Comparison of ENCODE assay signal across 8 mouse cellular contexts in the genomic region with DNA sequence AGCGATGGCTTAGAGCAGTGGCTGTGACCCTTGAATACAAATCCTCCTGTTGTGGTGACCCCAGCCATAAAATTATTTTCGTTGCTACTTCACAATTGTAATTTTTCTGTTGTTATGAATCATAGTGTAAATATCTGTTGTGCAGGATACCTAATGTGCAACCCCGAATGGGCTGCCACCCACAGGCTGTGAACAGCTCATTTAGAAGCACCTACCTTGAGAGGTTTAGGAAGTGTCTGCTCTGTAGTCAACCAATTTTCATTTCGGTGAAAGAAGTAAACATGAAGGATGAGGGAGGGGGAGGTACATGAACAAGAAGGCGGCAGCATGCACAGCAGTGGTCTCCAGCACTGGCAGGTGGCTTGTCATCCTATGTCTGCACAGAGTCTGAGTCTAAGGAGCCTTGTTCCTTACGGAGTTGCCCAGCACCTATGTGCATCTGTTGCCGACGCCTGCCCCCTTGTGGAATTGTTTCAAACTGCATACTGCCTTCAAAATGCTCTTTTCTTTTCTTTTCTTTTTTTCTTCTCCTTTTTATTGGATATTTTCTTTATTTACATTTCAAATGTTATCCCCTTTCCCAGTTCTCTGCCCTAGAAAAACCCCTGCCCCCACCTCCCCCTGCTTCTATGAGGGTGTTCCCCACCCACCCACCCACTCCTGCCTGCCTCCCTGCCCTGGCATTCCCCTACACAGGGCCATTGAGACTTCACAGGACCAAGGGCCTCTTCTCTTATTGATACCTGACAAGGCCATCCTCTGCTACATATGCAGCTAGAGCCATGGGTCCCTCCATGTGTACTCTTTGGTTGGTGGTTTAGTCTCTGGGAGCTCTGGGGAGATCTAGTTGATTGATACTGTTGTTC. TPM values are rescaled to one million over a fixed set of nuclear protein-coding genes. Genes with fewer than 3 reads are reported as not detected.
A peak's percentile ranks its signal among the peaks of the same experiment; 100 is the strongest.
DNase-seq lines count a peak whose midpoint lies in the region; ATAC-seq lines count a peak whose summit lies in the region.

No protein-coding gene starts in this region.

- DNase-seq in left cerebral cortex, adult 18-20 months (ENCODE audit: low spot score in 2 of 2), result peak; percentile 72 to 75
- DNase-seq in left cerebral cortex, adult 11 months (ENCODE audit: low spot score), result no peak
- peak; percentile 77 for DNase-seq in adrenal gland, postnatal 10 days
- DNase-seq in embryonic facial prominence, embryonic 11.5 days (ENCODE audit: low spot score), result peak; percentile 73
- DNase-seq in hindbrain, embryonic 14.5 days (ENCODE audit: low spot score), result peak; percentile 77
- DNase-seq in limb, embryonic 11.5 days (ENCODE audit: low spot score), result peak; percentile 79
- peak; percentile 55 for DNase-seq in neural tube, embryonic 10.5 days (ENCODE audit: extremely low spot score, low spot score)
- peak; percentile 51 for DNase-seq in thymus, postnatal 14 days

- ATAC-seq in embryonic facial prominence, embryonic 11.5 days (replicated peaks; ENCODE audit: insufficient number of reproducible peaks, low FRiP score, low TSS enrichment, low read depth), result 0 out of 2 replicates have a peak, but pooled peaks have one; percentile 73
- peak; percentile 93 for ATAC-seq in hindbrain, embryonic 14.5 days (ENCODE audit: low FRiP score)
- peak; percentile 77; the same call in 1 of the 2 replicates for ATAC-seq in limb, embryonic 11.5 days (ENCODE audit: insufficient number of reproducible peaks, low FRiP score, low TSS enrichment, low read depth)

- H3K9ac ChIP-seq in embryonic facial prominence, embryonic 11.5 days (replicated peaks; ENCODE audit: low read length), result no peak overlapping the region
- no peak overlapping the region for H3K9ac ChIP-seq in hindbrain, embryonic 14.5 days
- no peak overlapping the region for H3K9ac ChIP-seq in limb, embryonic 11.5 days (ENCODE audit: low read length)

- H3K4me1 ChIP-seq in embryonic facial prominence, embryonic 11.5 days (ENCODE audit: control insufficient read depth, insufficient read depth, low read length), result no peaks in the 10 kb centered on the region
- H3K4me1 ChIP-seq in hindbrain, embryonic 14.5 days (replicated peaks; ENCODE audit: control insufficient read depth, insufficient read depth, low read length), result no peaks in the 10 kb centered on the region
- no peaks in the 10 kb centered on the region for H3K4me1 ChIP-seq in limb, embryonic 11.5 days (ENCODE audit: control insufficient read depth, insufficient read depth, low read length)

- WGBS in embryonic facial prominence, embryonic 11.5 days, result 43% methylated on average over 8 of the region's 8 CpGs
- WGBS in hindbrain, embryonic 14.5 days, result 37% methylated on average over 8 of the region's 8 CpGs
- WGBS in limb, embryonic 11.5 days, result 45% methylated on average over 8 of the region's 8 CpGs

- no peak overlapping the region for H3K4me2 ChIP-seq in embryonic facial prominence, embryonic 11.5 days (ENCODE audit: low read depth, low read length)
- H3K4me2 ChIP-seq in hindbrain, embryonic 14.5 days (replicated peaks), result no peak overlapping the region
- H3K4me2 ChIP-seq in limb, embryonic 11.5 days (ENCODE audit: low read depth, severe bottlenecking), result no peak overlapping the region

- H3K4me3 ChIP-seq in embryonic facial prominence, embryonic 11.5 days (ENCODE audit: low read depth, low read length), result no peak overlapping the region
- H3K4me3 ChIP-seq in hindbrain, embryonic 14.5 days (replicated peaks; ENCODE audit: low read length), result no peak overlapping the region
- H3K4me3 ChIP-seq in limb, embryonic 11.5 days (ENCODE audit: low read depth, low read length), result no peak overlapping the region

- no peak overlapping the region for H3K27ac ChIP-seq in embryonic facial prominence, embryonic 11.5 days (replicated peaks; ENCODE audit: low read depth, low read length)
- no peak overlapping the region for H3K27ac ChIP-seq in hindbrain, embryonic 14.5 days
- no peak overlapping the region for H3K27ac ChIP-seq in limb, embryonic 11.5 days (replicated peaks; ENCODE audit: low read depth, low read length)

- H3K36me3 ChIP-seq in embryonic facial prominence, embryonic 11.5 days (replicated peaks; ENCODE audit: control insufficient read depth, insufficient read depth, low read depth, low read length), result no peaks in the 10 kb centered on the region
- no peaks in the 10 kb centered on the region for H3K36me3 ChIP-seq in hindbrain, embryonic 14.5 days (replicated peaks; ENCODE audit: control insufficient read depth, insufficient read depth)
- no peaks in the 10 kb centered on the region for H3K36me3 ChIP-seq in limb, embryonic 11.5 days (ENCODE audit: control insufficient read depth, insufficient read depth, low read length)

- no peaks in the 10 kb centered on the region for H3K9me3 ChIP-seq in embryonic facial prominence, embryonic 11.5 days (replicated peaks; ENCODE audit: control insufficient read depth, low read length)
- no peaks in the 10 kb centered on the region for H3K9me3 ChIP-seq in hindbrain, embryonic 14.5 days (ENCODE audit: control insufficient read depth, low read length)
- H3K9me3 ChIP-seq in limb, embryonic 11.5 days (ENCODE audit: control insufficient read depth, low read length), result no peaks in the 10 kb centered on the region

- H3K27me3 ChIP-seq in embryonic facial prominence, embryonic 11.5 days (ENCODE audit: control insufficient read depth, insufficient read depth, low read length), result no peaks in the 10 kb centered on the region
- H3K27me3 ChIP-seq in hindbrain, embryonic 14.5 days (ENCODE audit: control insufficient read depth, insufficient read depth, low read length), result no peaks in the 10 kb centered on the region
- H3K27me3 ChIP-seq in limb, embryonic 11.5 days (ENCODE audit: control insufficient read depth, insufficient read depth, low read length), result no peaks in the 10 kb centered on the region

RNA-seq across cellular contexts. Expression of gene Qdpr, which starts 25.8 kb away (rescaled TPM):
- total RNA-seq in left cerebral cortex, adult 18-20 months (2021), result 100 to 1,000 TPM; 150 to 168 TPM
- 100 to 1,000 TPM; 156 to 161 TPM for total RNA-seq in adrenal gland, postnatal 10 days (2021)
- 127 and 131 TPM in 2 replicates for polyA plus RNA-seq in embryonic facial prominence, embryonic 11.5 days (2014; fragmentation: Nextera tagmentation; extraction: Ambion mirVana)
- 96.6 and 105 TPM in 2 replicates for polyA plus RNA-seq in hindbrain, embryonic 14.5 days (2014; fragmentation: Nextera tagmentation; extraction: Ambion mirVana)
- 110 and 118 TPM in 2 replicates for polyA plus RNA-seq in limb, embryonic 11.5 days (2014; fragmentation: Nextera tagmentation; extraction: Ambion mirVana)

RNA-seq across cellular contexts. Expression of gene Clrn2, which starts 29.3 kb away (rescaled TPM):
- total RNA-seq in left cerebral cortex, adult 18-20 months (2021), result 1 to 10 TPM in 1 of 2 experiments, under 1 TPM in 1; 0.98 to 1.1 TPM
- not detected for total RNA-seq in adrenal gland, postnatal 10 days (2021)
- polyA plus RNA-seq in embryonic facial prominence, embryonic 11.5 days (2014; fragmentation: Nextera tagmentation; extraction: Ambion mirVana), result 0.22 TPM in 2 replicates
- 0.22 and 0.35 TPM in 2 replicates for polyA plus RNA-seq in hindbrain, embryonic 14.5 days (2014; fragmentation: Nextera tagmentation; extraction: Ambion mirVana)
- polyA plus RNA-seq in limb, embryonic 11.5 days (2014; fragmentation: Nextera tagmentation; extraction: Ambion mirVana), result not detected in 2 replicates
